Mouse (Mus musculus) forebrain, embryonic 11.5 days (tissue): ENCODE measurements around the gene Cldn10. TPM values are rescaled to one million over a fixed set of nuclear protein-coding genes. Genes with fewer than 3 reads are reported as not detected.
"Not testable (repeated sequence)": the region's sequence is repeated elsewhere in the genome, so short reads cannot be mapped to it uniquely, and the experiment has no call there.

Experiments used
- ATAC-seq: fragments of 200-750 bp; cut with Nextera tagmentation; replicated peaks from 2 replicates; pipeline ENCODE4 v1.8.0; 2017; ENCODE audit warnings: moderate TSS enrichment; ENCODE audit not compliant: low FRiP score
- DNase-seq: peaks from one replicate; pipeline ENCODE4 v3.0.0-alpha.2; 2017; ENCODE audit warnings: low spot score
- H3K27ac ChIP-seq: fragments of 300-500 bp; sonication (generic); 2 replicates; pipeline ENCODE4 v1.5.1; 2014; ENCODE audit warnings: low read depth, low read length
- H3K27me3 ChIP-seq: fragments of 300-500 bp; sonication (generic); 2 replicates; pipeline ENCODE4 v1.6.1; 2014; ENCODE audit warnings: mild to moderate bottlenecking, low read length, mixed read lengths; ENCODE audit not compliant: control insufficient read depth, insufficient read depth
- H3K36me3 ChIP-seq: fragments of 300-500 bp; sonication (generic); 2 replicates; pipeline ENCODE4 v1.6.1; 2014; ENCODE audit warnings: mild to moderate bottlenecking, low read length, moderate library complexity, mixed read lengths; ENCODE audit not compliant: control insufficient read depth, insufficient read depth
- H3K4me1 ChIP-seq: fragments of 300-500 bp; sonication (generic); replicated peaks from 2 replicates; pipeline ENCODE4 v1.6.1; 2014; ENCODE audit warnings: low read length, mixed read lengths; ENCODE audit not compliant: control insufficient read depth, insufficient read depth
- H3K4me2 ChIP-seq: fragments of 300-500 bp; sonication (generic); 2 replicates; pipeline ENCODE4 v1.6.1; 2014; ENCODE audit warnings: low read depth, mild to moderate bottlenecking, low read length, moderate library complexity, mixed read lengths; ENCODE audit not compliant: severe bottlenecking
- H3K4me3 ChIP-seq: fragments of 300-500 bp; sonication (generic); 2 replicates; pipeline ENCODE4 v1.5.1; 2014; ENCODE audit warnings: low read depth, low read length
- H3K9ac ChIP-seq: fragments of 300-500 bp; sonication (generic); 2 replicates; pipeline ENCODE4 v1.6.1; 2014; ENCODE audit warnings: low read length
- H3K9me3 ChIP-seq: fragments of 300-500 bp; sonication (generic); 2 replicates; pipeline ENCODE4 v1.6.1; 2016; ENCODE audit warnings: low read length, mixed read lengths; ENCODE audit not compliant: control insufficient read depth
- WGBS: fragments of 180-500 bp; shearing (Covaris S2); extraction: QIAGEN DNeasy Blood & Tissue Kit; methylation state at CpG from one replicate; pipeline ENCODE4 v1.1.7; 2014; 5-methylcytosine and 5-hydroxymethylcytosine counted together
- polyA plus RNA-seq: library from polyadenylated mRNA; unstranded; fragments of >200 nt; fragmentation: Nextera tagmentation; extraction: Ambion mirVana; gene quantifications from 2 replicates; pipeline ENCODE4 v1.2.1, GENCODE M21; 2014

Gene Cldn10
- polyA plus RNA-seq, 1 experiment from 2014 or later: 0.84 TPM

DNA sequence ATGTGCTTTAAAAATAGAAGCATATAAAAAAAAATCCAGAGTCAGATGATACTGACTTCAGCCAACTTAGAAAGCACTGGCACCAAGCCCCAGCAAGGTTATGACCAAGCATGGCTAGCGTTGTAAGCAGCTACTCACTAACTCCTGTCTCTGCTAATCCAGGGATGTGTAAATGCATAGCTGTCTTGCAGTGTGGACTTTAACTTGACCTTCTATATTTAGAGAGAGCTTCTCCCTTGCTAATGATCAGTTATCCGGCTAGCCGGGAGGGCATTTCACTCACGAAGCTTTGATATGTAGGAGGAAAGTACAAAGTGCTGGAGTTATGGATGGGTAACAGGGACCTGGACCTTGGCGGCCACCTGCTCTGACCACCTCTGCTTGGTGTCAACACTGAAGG lies 19.9 kb downstream of the Cldn10 start:
- WGBS: 93% methylated on average over 5 of the region's 5 CpGs
- Histone ChIP-seq H3K9ac (no peak overlapping the region), H3K27ac (no peak overlapping the region), H3K27me3 (no peaks in the 10 kb centered on the region), H3K4me2 (no peak overlapping the region), H3K9me3 (no peaks in the 10 kb centered on the region), H3K4me1 (no peaks in the 10 kb centered on the region), H3K4me3 (no peak overlapping the region), H3K36me3 (no peaks in the 10 kb centered on the region)
- no peak for DNase-seq
- ATAC-seq: no peak

DNA sequence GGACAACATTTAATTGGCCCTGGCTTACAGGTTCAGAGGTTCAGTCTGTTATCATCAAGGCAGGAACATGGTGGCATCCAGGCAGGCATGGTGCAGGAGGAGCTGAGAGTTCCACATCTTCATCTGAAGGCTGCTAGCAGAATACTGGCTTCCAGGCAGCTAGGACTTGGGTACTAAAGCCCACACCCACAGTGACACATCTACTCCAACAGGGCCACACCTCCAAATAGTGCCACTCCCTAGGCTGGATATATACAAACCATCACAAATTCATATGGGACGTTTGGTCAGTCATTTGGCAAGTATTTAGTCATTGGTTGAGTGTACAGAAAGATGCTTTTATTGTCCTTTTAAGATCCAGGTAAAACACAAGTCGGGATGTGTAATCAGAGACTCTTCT lies 20.5 kb downstream of the Cldn10 start:
- H3K9me3 ChIP-seq, H3K27me3 ChIP-seq, H3K27ac ChIP-seq, DNase-seq, H3K9ac ChIP-seq, H3K4me1 ChIP-seq, ATAC-seq, H3K36me3 ChIP-seq, H3K4me3 ChIP-seq, H3K4me2 ChIP-seq: not testable (repeated sequence)
- 81% methylated on average over 2 of the region's 2 CpGs for WGBS

DNA sequence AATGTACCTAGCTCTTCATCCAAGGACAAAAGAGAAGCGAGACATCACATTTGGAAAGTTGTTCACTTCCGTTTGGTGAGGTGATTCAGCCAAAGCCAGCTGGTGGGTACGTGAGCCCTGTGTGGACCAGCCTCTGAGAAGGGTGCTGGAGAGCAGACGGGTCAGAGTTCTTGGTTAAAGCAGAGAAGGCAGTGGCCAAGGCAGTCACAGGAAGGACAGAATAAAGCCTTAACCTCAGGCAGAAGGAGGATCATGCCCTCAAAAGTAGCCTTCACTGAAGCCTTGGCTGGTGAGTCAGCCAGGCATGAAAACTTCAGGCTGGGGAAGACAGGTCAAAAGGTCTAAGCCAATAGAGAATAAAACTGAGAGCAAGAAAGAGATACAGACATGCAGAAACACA lies 22.0 kb downstream of the Cldn10 start:
- 91% methylated on average over 4 of the region's 4 CpGs for WGBS
- Histone ChIP-seq H3K36me3 (no peaks in the 10 kb centered on the region), H3K4me3 (no peak overlapping the region), H3K4me2 (no peak overlapping the region), H3K9ac (no peak overlapping the region), H3K27ac (no peak overlapping the region), H3K4me1 (no peaks in the 10 kb centered on the region), H3K27me3 (no peaks in the 10 kb centered on the region), H3K9me3 (no peaks in the 10 kb centered on the region)
- DNase-seq (peak; percentile 47), ATAC-seq (no peak)

DNA sequence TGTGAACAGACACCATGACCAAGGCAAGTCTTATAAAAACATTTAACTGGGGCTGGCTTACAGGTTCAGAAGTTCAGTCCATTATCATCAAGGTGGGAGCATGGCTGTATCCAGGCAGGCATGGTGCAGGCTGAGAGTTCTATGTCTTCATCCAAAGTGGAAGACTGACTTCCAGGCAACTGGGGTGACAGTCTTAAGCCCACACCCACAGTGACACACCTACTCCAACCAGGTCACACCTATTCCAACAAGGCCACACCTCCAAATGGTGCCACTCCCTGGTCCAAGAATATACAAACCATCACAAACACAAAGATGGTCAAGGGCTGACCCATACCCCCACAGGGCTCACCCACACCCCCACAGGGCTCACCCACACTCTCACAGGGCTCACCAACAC lies 23.5 kb downstream of the Cldn10 start:
- not testable (repeated sequence) for H3K4me3 ChIP-seq, DNase-seq, H3K9ac ChIP-seq, H3K4me2 ChIP-seq, ATAC-seq, H3K27me3 ChIP-seq, H3K9me3 ChIP-seq, H3K36me3 ChIP-seq, H3K27ac ChIP-seq, H3K4me1 ChIP-seq

- DNase-seq: no peak
- no peak overlapping the region for H3K4me2 ChIP-seq
- H3K4me1 ChIP-seq: no peaks in the 10 kb centered on the region
- H3K36me3 ChIP-seq: no peaks in the 10 kb centered on the region
- no peak overlapping the region for H3K9ac ChIP-seq
- H3K4me3 ChIP-seq: no peak overlapping the region
- WGBS: 73% methylated on average over 7 of the region's 7 CpGs
- no peaks in the 10 kb centered on the region for H3K27me3 ChIP-seq
- no peak for ATAC-seq
- H3K9me3 ChIP-seq: no peaks in the 10 kb centered on the region
- no peak overlapping the region for H3K27ac ChIP-seq
These were observed 25.4 kb downstream of the Cldn10 start for GRCm38 (mm10) chr14:118813111-118813510.

GRCm38 (mm10) chr14:118816503-118816902 lies 28.8 kb downstream of the Cldn10 start:
- DNase-seq (peak; percentile 77), ATAC-seq (no peak)
- no peaks in the 10 kb centered on the region for H3K27me3 ChIP-seq
- H3K4me3 ChIP-seq: no peak overlapping the region
- no peaks in the 10 kb centered on the region for H3K9me3 ChIP-seq
- H3K4me2 ChIP-seq: no peak overlapping the region
- H3K9ac ChIP-seq: no peak overlapping the region
- no peaks in the 10 kb centered on the region for H3K36me3 ChIP-seq
- H3K27ac ChIP-seq: no peak overlapping the region
- H3K4me1 ChIP-seq: no peaks in the 10 kb centered on the region
- 18% methylated on average over 4 of the region's 4 CpGs for WGBS

- H3K4me3 ChIP-seq: no peak overlapping the region
- 11% methylated on average over 8 of the region's 8 CpGs for WGBS
- peak; percentile 60 for ATAC-seq
These were observed 32.4 kb downstream of the Cldn10 start for GRCm38 (mm10) chr14:118820111-118820510.

DNA sequence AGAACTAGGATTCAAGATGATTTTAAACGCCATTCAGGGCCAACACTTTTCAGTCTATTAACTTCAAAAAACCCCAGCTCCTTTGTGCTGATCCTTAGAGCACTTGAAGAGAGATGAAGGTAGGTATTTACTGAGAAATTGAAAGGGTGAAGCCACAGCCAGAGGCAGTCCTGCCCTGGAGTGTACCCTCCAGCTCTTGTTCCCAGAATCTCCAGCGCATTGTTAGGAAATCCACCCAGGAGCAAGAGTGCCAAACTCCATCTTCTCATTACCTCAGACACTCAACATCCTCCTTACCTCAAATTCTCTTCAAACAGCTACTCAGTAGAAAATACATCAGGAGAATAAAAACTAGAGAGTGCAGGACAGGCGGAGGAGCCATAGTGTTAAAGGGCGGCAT lies 35.1 kb downstream of the Cldn10 start:
- no peak for ATAC-seq
- Histone ChIP-seq H3K36me3 (no peaks in the 10 kb centered on the region), H3K9me3 (no peaks in the 10 kb centered on the region), H3K9ac (no peak overlapping the region), H3K4me1 (0 out of 2 replicates have a peak, but pooled peaks cover 2% of the 10 kb centered on the region), H3K4me2 (no peak overlapping the region), H3K27me3 (no peaks in the 10 kb centered on the region; the same call in 1 of the 2 replicates), H3K4me3 (no peak overlapping the region), H3K27ac (no peak overlapping the region)
- DNase-seq: no peak
- WGBS: 80% methylated on average over 4 of the region's 4 CpGs

More at GRCm38 (mm10) chr14:118820111-118820510, 32.4 kb downstream of the Cldn10 start:
- no peaks in the 10 kb centered on the region for H3K9me3 ChIP-seq
- no peaks in the 10 kb centered on the region for H3K4me1 ChIP-seq
- no peaks in the 10 kb centered on the region for H3K36me3 ChIP-seq
- no peak overlapping the region for H3K9ac ChIP-seq
- peak; percentile 68 for DNase-seq
- H3K27me3 ChIP-seq: no peaks in the 10 kb centered on the region; the same call in 1 of the 2 replicates
- no peak overlapping the region for H3K27ac ChIP-seq
- H3K4me2 ChIP-seq: no peak overlapping the region

GRCm38 (mm10) chr14:118823313-118823712 lies 35.6 kb downstream of the Cldn10 start:
- ATAC-seq: no peak
- 82% methylated on average over 6 of the region's 6 CpGs for WGBS
- DNase-seq: no peak
- Histone ChIP-seq H3K4me3 (no peak overlapping the region), H3K4me1 (0 out of 2 replicates have a peak, but pooled peaks cover 2% of the 10 kb centered on the region), H3K27ac (no peak overlapping the region), H3K9me3 (no peaks in the 10 kb centered on the region), H3K9ac (no peak overlapping the region), H3K4me2 (no peak overlapping the region), H3K36me3 (no peaks in the 10 kb centered on the region), H3K27me3 (no peaks in the 10 kb centered on the region; the same call in 1 of the 2 replicates)
